Mouse (Mus musculus) kidney, adult 11 months (tissue): ENCODE measurements around the gene Akap2.

ENCODE experiments used
- DNase-seq: peaks from one replicate; pipeline ENCODE4 v3.0.0; 2022

Gene Akap2

DNA sequence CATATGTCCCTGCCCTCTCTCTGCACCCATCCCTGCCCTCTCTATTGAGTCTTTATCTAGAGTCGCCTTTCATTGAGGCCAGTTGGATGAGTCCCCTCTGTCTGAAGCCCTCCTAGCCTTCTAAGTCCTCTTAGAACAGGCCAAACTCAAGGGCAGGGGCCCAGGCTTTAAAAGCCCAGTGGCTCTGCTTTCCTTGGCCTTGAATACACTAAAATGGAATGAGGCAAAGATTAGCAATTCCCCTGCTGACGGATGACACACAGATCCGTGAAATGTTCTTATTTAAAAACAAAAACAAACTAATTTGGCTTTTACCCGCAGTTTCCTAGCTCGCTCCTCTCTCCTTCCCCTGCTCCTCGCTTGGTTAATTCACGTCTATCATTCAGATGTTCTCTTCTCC is 45.0 kb downstream of the Akap2 start:
- no peak for DNase-seq

DNA sequence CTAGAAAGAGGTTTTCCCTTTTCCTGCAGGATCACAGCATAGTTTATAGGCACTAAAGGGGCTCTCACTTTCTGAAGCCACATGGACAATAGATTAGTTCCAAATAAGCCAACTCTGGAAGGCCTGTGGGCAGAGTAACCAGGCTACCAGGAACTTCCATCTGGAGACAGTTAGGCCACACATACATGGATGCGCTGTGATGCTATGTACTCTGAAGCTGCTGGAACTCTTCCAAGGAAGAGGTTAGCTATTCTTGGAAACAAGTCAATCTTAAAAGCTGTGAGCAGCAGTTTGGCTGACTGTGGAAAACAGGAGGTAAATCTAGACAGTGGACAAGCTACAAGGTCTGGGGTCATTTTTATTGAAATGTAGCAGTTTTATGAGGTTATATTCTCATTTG is 46.9 kb downstream of the Akap2 start:
- DNase-seq = peak; percentile 69

- DNase-seq = peak; percentile 85
These were observed 47.5 kb downstream of the Akap2 start for GRCm38 (mm10) chr4:57764926-57765325.

DNA sequence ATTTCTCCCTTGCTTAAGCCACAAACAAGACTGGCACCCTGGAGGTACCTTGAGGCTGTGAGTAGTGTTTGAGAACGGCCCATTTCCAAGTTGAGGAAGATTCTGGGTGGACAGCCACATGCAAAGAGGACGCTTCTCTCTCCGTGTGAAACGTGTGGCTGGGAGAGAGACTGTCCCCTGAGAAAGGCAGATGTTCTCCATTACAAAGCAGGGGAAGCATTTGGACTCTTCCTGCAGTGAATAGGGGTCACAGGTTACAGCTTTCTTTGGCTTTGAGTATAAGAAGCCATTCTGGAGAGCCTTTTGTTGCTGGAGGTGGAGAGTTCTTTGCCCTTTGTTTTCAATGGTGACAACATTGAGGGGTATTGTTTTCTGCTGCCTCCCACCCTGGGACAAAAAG is 48.3 kb downstream of the Akap2 start:
- no peak for DNase-seq

GRCm38 (mm10) chr4:57769007-57769406 is 51.5 kb downstream of the Akap2 start:
- no peak for DNase-seq

DNA sequence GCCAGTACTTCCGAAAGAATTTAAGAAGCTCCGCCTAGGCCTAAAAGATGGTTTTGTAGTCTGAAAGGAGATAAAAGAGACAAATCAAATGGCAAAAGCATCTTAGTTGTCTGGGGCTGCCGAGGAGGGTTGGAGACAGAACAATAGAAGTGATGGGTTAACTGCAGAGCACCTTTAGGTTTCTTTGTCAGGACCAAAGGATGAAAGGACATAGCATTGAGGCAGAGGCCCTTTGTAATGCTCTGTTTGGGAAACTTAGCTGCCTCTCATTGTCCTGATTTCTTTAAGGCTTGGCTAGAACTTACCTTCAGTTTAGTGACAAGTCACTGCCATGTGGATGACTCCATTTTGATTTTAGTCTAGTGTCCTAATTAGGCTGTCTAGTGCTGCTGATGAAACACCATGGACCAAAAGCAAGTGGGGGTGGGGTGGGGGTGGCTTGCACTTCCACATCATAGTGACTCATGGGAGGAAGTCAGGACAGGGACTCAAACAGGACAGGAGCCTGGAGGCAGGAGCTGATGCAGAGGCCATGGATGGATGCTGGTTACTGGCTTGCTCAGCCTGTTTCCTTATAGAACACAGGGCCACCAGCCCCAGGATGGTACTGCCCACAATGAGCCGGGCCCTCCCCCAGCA is 52.8 kb downstream of the Akap2 start:
- no peak for DNase-seq

GRCm38 (mm10) chr4:57771558-57772219 is 54.2 kb downstream of the Akap2 start:
- DNase-seq = no peak

- DNase-seq = no peak
These were observed 55.5 kb downstream of the Akap2 start for GRCm38 (mm10) chr4:57772851-57773510.

DNA sequence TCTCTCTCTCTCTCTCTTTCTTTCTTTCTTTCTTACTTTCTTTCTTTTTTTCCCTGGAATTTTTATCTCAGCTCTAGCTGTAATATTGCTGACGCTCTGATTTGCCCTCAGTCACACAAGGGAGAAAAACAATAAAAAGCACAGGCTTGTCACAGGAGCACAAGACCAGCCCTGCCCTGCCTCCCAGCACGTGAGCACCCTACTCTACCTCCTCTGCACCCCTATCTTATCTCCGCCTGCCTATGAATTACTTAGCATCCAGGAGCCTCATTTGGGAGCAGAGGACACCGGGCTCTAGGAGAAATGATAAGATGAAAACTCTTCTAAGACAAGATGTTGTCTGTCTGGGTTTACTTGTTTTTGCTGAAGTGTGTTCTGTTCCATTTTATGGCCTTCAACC is 57.1 kb downstream of the Akap2 start:
- DNase-seq = no peak

DNA sequence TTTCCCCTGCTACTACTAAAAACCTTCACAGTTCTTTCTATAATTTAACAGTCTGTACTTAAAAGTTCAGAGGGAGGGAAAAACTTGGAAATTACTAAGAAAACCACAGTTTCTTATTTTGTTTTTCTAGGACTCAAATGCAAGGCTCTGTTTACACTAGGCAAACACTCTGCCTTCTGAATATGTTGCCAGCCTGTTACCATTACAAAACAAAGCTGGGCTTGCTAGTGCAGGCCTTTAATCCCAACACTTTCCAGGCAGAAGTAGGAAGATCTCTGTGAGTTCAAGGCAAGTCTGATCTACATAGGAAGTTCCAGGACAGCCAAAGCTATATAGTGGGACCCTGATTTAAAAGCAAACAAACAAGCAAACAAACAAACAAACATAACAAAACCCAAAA is 58.1 kb downstream of the Akap2 start:
- DNase-seq = no peak

DNA sequence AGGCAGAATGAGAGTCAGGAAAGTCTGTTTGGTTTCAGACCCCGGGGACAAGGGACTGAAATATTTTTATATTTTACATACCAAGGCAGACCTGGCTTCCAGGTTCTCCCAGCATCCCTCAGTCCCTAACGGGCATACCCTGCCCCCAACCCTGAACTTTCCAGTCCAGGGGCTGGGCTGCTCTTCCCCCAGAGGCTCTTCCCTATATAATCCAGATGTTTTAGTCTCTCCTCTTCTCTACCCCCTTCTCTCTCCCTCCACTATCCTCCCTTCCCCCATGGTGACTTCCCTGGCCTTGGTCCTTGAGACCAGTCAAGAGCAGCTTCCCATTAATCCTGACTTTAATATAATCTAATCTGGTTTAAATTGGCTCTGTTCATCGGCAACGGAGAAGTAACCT is 62.9 kb downstream of the Akap2 start:
- no peak for DNase-seq

GRCm38 (mm10) chr4:57780833-57781641 is 63.6 kb downstream of the Akap2 start:
- DNase-seq = no peak

- peak; percentile 76 for DNase-seq
These were observed 64.5 kb downstream of the Akap2 start for GRCm38 (mm10) chr4:57781994-57782393.

DNA sequence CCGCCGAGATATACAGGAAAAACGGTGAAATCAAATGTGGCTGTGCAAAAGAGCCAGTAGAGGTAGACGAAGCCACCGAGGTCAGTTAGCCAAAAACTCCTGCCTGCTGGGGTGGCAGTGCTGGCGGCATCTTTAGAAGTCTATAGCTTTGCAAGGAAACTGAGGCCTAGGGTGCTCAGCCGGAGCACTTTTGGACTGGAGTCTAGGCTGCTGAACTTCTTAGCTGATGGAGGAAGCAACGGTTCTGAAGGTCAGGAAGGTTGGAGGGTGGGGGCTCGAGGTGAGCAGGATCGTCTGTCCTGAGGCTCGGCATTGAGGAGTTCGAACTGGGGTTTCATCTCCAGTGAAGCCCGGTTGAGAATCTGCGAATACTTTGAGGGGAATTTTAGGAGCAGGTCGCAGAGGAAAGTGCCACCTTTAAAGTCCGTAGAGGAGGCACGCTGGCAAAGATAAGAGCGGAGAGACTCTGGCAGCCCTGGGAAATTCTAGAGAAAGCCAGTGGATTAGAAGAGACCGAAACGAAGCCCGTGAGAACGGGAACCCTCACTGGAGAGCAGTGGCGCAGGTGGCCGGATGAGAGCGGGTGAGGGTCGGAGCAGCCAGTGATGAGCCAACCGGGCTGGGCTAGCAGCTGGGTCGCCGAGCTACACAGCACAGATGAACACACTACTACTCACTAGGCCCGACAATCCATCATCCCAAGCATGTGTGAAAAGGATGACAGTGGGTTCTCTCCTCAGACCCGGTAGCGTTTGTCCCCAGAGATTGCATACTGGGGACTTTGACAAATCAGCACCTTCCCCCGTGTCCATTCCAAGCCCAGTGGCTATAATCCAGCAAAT is 65.3 kb downstream of the Akap2 start:
- DNase-seq = no peak

GRCm38 (mm10) chr4:57783391-57783770 is 65.9 kb downstream of the Akap2 start:
- no peak for DNase-seq

DNA sequence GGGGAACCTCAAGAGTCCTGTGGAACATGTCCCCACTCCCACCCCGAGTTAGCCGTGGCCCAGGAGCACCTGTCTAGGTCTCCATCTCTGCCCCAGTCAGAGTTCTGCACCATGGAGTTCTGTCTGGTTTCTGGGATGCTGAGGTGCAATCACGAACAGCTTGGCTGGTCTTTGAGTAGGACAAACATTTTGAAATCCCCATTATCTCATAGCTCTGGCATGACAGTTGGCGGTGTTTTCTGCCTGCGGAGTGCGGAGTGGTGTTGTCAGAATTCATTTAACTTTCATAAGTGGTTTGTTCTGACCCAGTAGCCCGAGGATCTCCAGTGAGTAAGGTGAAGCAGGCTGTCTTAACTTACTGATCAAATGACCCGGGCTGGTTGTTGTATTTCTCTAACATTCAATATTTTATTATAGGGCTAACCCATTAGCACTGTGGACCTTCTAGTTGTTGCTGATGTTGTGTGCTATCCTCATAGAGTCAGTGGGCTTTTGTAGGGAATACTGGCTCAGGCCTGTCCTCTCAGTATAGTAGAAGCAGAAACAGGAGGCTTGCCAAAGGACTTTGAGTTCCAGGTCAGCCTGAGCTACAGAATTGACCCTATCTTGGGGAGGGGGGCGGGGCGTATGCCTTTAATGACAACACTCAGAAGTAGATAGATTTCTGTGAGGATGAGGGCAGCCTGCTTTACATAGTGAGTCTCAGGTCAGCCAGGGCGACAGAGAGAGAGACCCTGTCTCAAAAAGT is 66.6 kb downstream of the Akap2 start:
- DNase-seq = peak; percentile 56

DNA sequence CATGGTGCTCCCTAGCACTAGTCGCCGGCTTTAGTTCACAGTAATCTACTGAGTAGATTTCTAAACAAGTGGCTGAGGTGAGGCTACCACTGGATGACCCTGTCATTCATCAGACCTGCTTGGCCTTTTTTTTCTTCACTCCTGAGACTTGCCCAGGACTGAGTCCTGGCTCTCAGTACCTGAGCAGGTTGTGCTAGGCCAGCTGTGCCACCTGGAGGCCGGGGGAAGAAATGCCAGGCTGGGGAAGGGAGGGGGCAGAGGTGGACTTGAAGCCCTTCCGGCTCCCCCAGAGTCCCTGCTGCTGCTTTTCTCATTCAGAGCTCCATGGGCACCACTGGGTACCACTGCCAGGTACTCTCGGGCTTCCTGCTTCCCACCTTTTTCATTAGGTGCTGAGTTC is 71.3 kb downstream of the Akap2 start:
- DNase-seq = no peak

- no peak for DNase-seq
These were observed 71.7 kb downstream of the Akap2 start for GRCm38 (mm10) chr4:57789118-57789517.

GRCm38 (mm10) chr4:57793989-57794388 is 76.5 kb downstream of the Akap2 start:
- no peak for DNase-seq

- DNase-seq = no peak
These were observed 77.1 kb downstream of the Akap2 start for GRCm38 (mm10) chr4:57794547-57794946.

GRCm38 (mm10) chr4:57797548-57798285 is 80.3 kb downstream of the Akap2 start:
- DNase-seq = no peak
